Mouse (Mus musculus): ENCODE measurements around the gene Herpud2. TPM values are rescaled to one million over a fixed set of nuclear protein-coding genes. Genes with fewer than 3 reads are reported as not detected.

Herpud2 gene
- total RNA-seq (2021) = 10 to 100 TPM; 37.5 to 37.6 TPM
- long read RNA-seq, experiment 1, transcript Herpud2-201 (8 exons, 2,781 nt) = major isoform, 46 of 59 reads
- long read RNA-seq, experiment 1, partial matches to known transcripts = 0 of 59 reads
- long read RNA-seq, experiment 1, other reads (novel, unspliced or antisense) = 10 of 59 reads
- long read RNA-seq, experiment 2, transcript Herpud2-201 (8 exons, 2,781 nt) = major isoform, 56 of 78 reads
- long read RNA-seq, experiment 2, transcript Herpud2-202 (1 exons, 3,955 nt) = minor isoform, 5 of 78 reads
- long read RNA-seq, experiment 2, partial matches to known transcripts = 8 of 78 reads
- long read RNA-seq, experiment 2, other reads (novel, unspliced or antisense) = 9 of 78 reads

- intact Hi-C loops (cut with DNase I; ENCODE audit: low total_unique reads) = no loop called here
- DNase-seq = peak; percentile 96
Measured at GRCm38 (mm10) chr9:25151611-25152241, at the start of gene Herpud2. Gene Herpud2, minus strand, starts transcription at chr9:25151820.

DNA sequence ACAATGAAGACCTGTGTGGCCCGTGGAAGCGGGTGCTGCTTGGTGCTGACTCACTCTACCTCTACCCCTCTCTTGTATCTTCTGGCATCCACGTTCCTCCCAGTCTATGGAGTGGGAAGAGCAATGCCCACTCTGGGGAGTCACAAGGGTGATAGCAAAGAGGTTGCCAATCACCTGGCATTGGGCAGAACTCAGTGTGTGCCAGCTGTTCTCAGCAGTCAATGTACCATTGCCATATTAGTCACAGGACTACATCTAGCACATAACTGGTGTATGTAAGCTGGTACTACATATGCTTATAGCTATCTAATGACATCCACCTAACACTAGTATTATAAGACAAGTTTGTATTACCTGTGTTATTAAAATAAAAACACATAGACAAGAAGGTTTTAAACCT, 49.4 kb upstream of the Herpud2 start:
- DNase-seq = no peak
- intact Hi-C loops (cut with DNase I; ENCODE audit: low total_unique reads) = no loop called here

GRCm38 (mm10) chr9:25200148-25200547, 48.5 kb upstream of the Herpud2 start:
- intact Hi-C loops (cut with DNase I; ENCODE audit: low total_unique reads) = no loop called here
- DNase-seq = no peak

DNA sequence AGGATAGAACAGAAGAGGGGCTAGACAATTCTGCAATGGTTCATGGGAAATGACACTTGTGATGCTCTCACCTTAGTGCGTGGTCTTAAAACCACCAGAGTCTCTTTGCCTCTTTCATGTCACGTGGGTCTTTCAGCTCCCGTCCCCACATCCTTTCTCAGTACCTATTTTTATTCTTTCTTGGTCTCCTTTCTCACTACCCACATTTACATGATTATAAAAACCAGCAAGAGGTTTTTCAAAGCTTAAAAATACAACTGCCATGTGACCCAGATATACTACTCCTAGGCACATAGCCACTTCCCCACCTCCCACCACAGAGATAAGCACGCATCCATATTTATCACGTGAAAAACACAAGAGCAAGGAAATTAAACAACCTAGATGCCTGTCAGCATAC, 45.1 kb upstream of the Herpud2 start:
- DNase-seq = no peak
- intact Hi-C loops (cut with DNase I; ENCODE audit: low total_unique reads) = no loop called here

DNA sequence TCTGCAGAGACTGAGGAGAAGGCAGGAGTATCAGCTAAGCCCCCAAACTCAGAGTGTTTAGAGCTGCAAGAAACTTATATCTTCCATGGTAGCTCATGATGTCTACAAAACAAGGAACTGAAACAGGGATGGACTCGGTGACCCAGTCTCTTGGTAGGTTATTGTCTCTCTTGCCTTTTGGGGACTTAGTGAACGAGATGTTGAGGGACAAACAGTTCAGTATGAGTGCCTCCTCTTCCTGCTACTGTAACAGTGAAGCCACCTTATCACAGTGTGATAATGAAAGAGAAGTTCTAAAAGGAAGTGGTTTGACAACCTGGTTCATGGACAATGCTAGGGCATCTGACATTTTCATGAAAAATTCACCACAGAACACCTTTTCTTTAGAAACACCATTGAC, 40.0 kb upstream of the Herpud2 start:
- intact Hi-C loops (cut with DNase I; ENCODE audit: low total_unique reads) = no loop called here
- DNase-seq = no peak

- DNase-seq = no peak
- intact Hi-C loops (cut with DNase I; ENCODE audit: low total_unique reads) = no loop called here
Measured at GRCm38 (mm10) chr9:25186501-25186900, 34.9 kb upstream of the Herpud2 start.

DNA sequence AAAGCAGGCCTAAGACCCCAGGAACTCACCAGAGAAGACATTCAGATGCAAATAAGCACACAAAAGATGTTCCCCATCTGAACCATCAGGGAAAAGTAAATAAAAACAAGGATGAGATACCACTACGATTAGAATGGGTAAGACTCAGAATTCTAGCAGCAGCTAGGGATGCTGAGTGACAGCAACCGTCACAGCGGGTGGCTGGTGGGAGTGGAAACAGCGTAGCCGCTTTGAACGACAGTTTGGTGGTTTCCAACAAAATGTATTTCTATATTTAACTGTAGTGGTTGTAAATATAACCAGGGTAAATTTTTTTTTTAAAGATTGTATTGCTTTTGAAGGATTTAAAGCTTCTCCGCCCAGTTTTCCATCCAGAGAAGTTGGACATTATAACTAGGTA, 34.2 kb upstream of the Herpud2 start:
- DNase-seq = no peak
- intact Hi-C loops (cut with DNase I; ENCODE audit: low total_unique reads) = no loop called here

GRCm38 (mm10) chr9:25184606-25185005, 33.0 kb upstream of the Herpud2 start:
- intact Hi-C loops (cut with DNase I; ENCODE audit: low total_unique reads) = no loop called here
- DNase-seq = no peak

GRCm38 (mm10) chr9:25178066-25178465, 26.4 kb upstream of the Herpud2 start:
- DNase-seq = peak; percentile 16
- intact Hi-C loops (cut with DNase I; ENCODE audit: low total_unique reads) = no loop called here

GRCm38 (mm10) chr9:25177201-25177600, 25.6 kb upstream of the Herpud2 start:
- no peak for DNase-seq
- intact Hi-C loops (cut with DNase I; ENCODE audit: low total_unique reads) = no loop called here

GRCm38 (mm10) chr9:25176562-25176961, 24.9 kb upstream of the Herpud2 start:
- no peak for DNase-seq
- intact Hi-C loops (cut with DNase I; ENCODE audit: low total_unique reads) = no loop called here

DNA sequence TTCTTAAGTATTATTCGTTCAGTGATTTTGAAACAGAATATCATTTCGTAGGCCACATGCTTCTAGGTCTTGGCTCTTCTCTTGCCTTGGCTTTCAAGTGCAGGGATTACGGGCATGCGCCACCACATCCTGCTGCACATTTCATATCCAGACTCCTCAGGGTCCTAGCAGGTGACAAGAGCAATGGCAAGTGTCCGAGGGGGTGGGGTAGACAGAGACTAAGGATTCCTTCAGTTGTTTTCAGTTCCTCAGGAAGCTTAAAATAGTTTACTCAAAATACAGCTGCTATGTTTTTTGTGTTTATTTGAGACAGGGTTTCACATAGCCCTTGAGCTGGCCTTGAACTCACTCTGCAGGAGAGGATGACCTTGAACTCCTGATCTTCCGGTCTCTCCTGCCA, 24.4 kb upstream of the Herpud2 start:
- DNase-seq = peak; percentile 10
- intact Hi-C loops (cut with DNase I; ENCODE audit: low total_unique reads) = no loop called here

GRCm38 (mm10) chr9:25175039-25175442, 23.4 kb upstream of the Herpud2 start:
- intact Hi-C loops (cut with DNase I; ENCODE audit: low total_unique reads) = no loop called here
- peak; percentile 80 for DNase-seq

- DNase-seq = no peak
- intact Hi-C loops (cut with DNase I; ENCODE audit: low total_unique reads) = no loop called here
Measured at GRCm38 (mm10) chr9:25174614-25175013, 23.0 kb upstream of the Herpud2 start.

- no peak for DNase-seq
- intact Hi-C loops (cut with DNase I; ENCODE audit: low total_unique reads) = no loop called here
Measured at GRCm38 (mm10) chr9:25173171-25173570, 21.6 kb upstream of the Herpud2 start.

DNA sequence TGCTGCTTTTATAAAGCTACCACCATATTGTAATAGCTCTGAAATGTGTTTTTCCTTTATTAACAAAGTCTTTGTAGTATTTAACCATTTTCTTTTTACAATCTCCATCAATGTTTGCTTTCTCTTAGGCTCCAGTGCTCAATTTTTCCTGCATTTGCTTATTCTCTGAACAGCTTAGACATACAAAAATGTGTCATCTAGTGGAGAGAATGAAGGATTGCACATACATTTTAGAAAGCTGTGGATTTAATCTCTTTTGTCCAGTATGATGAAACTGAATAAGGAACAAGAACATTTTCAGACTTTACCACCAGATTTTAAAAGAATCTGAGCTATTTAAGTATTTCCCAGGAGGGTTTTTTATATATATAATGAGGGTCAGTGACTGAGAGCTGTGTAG, 18.0 kb upstream of the Herpud2 start:
- DNase-seq = no peak
- intact Hi-C loops (cut with DNase I; ENCODE audit: low total_unique reads) = no loop called here

GRCm38 (mm10) chr9:25167458-25168084, 16.0 kb upstream of the Herpud2 start:
- peak; percentile 62 for DNase-seq
- intact Hi-C loops (cut with DNase I; ENCODE audit: low total_unique reads) = no loop called here

- intact Hi-C loops (cut with DNase I; ENCODE audit: low total_unique reads) = no loop called here
- no peak for DNase-seq
Measured at GRCm38 (mm10) chr9:25158218-25158617, 6.6 kb upstream of the Herpud2 start.

- DNase-seq = no peak
- intact Hi-C loops (cut with DNase I; ENCODE audit: low total_unique reads) = no loop called here
Measured at GRCm38 (mm10) chr9:25156377-25156776, 4.8 kb upstream of the Herpud2 start.

DNA sequence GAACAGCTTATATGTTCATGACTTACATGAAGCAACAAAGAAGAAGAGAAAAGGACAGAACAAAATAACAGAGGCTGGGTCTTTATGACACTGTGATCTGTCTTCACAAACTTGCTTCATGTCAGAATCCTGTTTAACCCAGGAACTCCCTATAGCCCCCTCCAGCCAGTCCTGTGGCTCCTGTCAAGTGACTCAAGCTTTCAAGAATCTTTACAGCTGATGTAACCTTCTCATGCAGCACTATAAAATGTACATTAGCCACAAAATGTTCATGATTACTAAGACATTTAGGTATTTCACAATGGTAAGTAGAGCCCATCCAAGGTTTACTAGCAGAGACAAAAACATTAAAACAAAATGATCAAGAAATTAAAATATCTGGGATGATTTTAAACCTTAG, 1.4 kb upstream of the Herpud2 start:
- DNase-seq = no peak
- intact Hi-C loops (cut with DNase I; ENCODE audit: low total_unique reads) = no loop called here

DNA sequence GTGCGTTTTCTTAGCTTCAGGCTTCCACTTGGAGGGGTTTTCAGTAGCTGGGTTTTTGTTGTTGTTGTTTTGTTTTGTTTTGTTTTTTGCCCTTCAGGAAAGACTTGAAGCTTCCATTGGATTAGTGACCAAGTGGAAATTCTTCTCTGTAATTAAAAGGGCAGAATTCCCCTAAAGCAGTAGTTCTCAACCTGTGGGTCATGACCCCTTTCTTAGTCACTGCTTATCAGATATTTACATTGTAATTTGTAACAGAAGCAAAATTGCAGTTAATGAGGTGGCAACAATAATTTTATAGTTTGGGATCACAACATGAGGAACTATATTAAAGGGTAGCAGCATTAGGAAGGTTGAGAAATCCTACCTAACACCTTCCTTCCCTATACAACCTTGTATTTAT, 837 bp upstream of the Herpud2 start:
- intact Hi-C loops (cut with DNase I; ENCODE audit: low total_unique reads) = no loop called here
- no peak for DNase-seq

Measured in gastrocnemius, postnatal 14 days (tissue).